Mouse (Mus musculus): Measurements from ENCODE around the gene Stac. TPM values are rescaled to one million over a fixed set of nuclear protein-coding genes. Genes with fewer than 3 reads are reported as not detected.

The Stac gene
- total and polyA plus RNA-seq, 2 experiments from 2014 or later: 9.3 to 13.8 TPM

DNA sequence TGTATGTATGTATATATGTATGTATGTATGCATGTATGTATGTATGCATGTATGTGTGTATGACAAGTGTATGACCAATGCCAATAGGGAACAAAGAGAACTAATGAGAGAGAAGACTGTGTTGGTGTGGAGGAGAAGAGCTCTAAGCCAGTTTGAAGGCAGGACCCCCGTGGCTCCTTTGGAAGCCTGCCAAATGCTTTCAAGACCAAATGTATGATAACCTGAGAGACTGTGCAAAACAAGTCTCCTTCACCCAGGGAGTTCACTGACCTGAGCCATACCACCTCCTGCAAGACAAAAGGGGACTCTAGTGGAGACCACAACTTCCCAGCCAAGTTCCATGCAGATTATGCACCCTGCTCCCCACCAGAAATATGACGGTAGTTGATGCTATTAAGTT, 52.5 kb downstream of the Stac start:
- DNase-seq (ENCODE audit: low spot score): peak; percentile 42
- whole genome bisulfite sequencing: 59% methylated on average over 2 of the region's 2 CpGs

DNA sequence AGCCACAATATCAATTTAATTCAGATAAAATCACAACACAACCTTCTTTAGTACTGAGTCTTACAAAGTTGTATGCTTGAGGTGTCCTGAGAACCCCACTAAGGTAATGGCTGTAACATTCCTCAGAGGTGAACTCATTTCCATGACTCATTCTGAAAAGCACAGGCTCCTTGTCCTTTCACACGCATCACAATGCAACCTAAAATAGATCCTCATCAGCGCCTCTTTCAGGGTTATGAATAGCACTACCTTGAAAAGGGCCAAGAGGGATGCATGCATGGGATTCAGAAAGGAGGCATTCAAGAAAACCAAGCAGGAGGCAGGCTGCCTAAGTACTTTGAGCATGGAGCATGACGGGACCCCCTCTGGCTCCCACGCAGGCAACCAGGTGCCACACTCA, 57.3 kb downstream of the Stac start:
- no peaks in the 10 kb centered on the region for H3K36me3 ChIP-seq (ENCODE audit: insufficient read depth, low read length)
- no peaks in the 10 kb centered on the region for H3K4me1 ChIP-seq (ENCODE audit: insufficient read depth, low read length)
- no peak overlapping the region for H3K9ac ChIP-seq (replicated peaks; ENCODE audit: low read length, poor library complexity, severe bottlenecking)
- WGBS: 59% methylated on average over 4 of the region's 4 CpGs
- H3K27me3 ChIP-seq (ENCODE audit: insufficient read depth, low read length): no peaks in the 10 kb centered on the region
- DNase-seq (ENCODE audit: low spot score) (no peak), ATAC-seq (ENCODE audit: low FRiP score) (no peak)
- no peak overlapping the region for H3K27ac ChIP-seq (ENCODE audit: low read depth, low read length)
- no peak overlapping the region for H3K4me3 ChIP-seq (ENCODE audit: low read depth, low read length)
- no peak overlapping the region for H3K4me2 ChIP-seq (ENCODE audit: low read depth, low read length, poor library complexity, severe bottlenecking)
- TF ChIP-seq CTCF (IDR thresholded peaks at IDR 0.05): no peak
- H3K9me3 ChIP-seq (ENCODE audit: low read length): no peaks in the 10 kb centered on the region

More for the DNA sequence above, 52.5 kb downstream of the Stac start:
- H3K4me3 ChIP-seq (ENCODE audit: low read depth, low read length): no peak overlapping the region
- H3K36me3 ChIP-seq (ENCODE audit: insufficient read depth, low read length): no peaks in the 10 kb centered on the region
- no peak overlapping the region for H3K27ac ChIP-seq (ENCODE audit: low read depth, low read length)
- H3K4me1 ChIP-seq (ENCODE audit: insufficient read depth, low read length): no peaks in the 10 kb centered on the region
- H3K4me2 ChIP-seq (ENCODE audit: low read depth, low read length, poor library complexity, severe bottlenecking): no peak overlapping the region
- no peaks in the 10 kb centered on the region for H3K9me3 ChIP-seq (ENCODE audit: low read length)
- no peak for TF ChIP-seq CTCF (IDR thresholded peaks at IDR 0.05)
- no peak for ATAC-seq (ENCODE audit: low FRiP score)
- H3K9ac ChIP-seq (replicated peaks; ENCODE audit: low read length, poor library complexity, severe bottlenecking): no peak overlapping the region
- H3K27me3 ChIP-seq (ENCODE audit: insufficient read depth, low read length): no peaks in the 10 kb centered on the region

DNA sequence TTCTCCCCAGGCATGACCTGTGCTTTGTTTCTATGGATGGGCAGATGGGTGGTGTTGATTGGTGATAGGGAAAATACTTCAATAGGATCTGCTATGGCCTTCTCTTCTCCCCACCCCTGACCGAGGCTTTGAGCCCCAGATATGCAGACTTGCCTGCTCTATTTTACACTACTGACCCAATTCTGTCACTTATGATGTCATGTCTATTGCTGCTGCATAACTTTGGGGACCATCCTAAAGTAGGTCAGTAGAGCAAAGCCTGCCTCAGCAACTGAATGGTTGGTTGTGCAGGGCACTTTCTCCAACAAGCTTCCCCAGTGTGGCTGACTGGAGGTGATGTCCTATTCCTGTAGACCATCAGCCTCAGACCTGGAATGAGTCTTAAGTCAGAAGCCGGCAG, 69.0 kb downstream of the Stac start:
- Histone ChIP-seq H3K4me3 (ENCODE audit: low read depth, low read length) (no peak overlapping the region), H3K27ac (ENCODE audit: low read depth, low read length) (no peak overlapping the region), H3K27me3 (ENCODE audit: insufficient read depth, low read length) (no peaks in the 10 kb centered on the region), H3K36me3 (ENCODE audit: insufficient read depth, low read length) (no peaks in the 10 kb centered on the region), H3K4me2 (ENCODE audit: low read depth, low read length, poor library complexity, severe bottlenecking) (no peak overlapping the region), H3K4me1 (ENCODE audit: insufficient read depth, low read length) (no peaks in the 10 kb centered on the region), H3K9ac (replicated peaks; ENCODE audit: low read length, poor library complexity, severe bottlenecking) (no peak overlapping the region), H3K9me3 (ENCODE audit: low read length) (no peaks in the 10 kb centered on the region)
- no peak for TF ChIP-seq CTCF (IDR thresholded peaks at IDR 0.05)
- 79% methylated on average over 2 of the region's 2 CpGs for WGBS
- peak; percentile 24 for DNase-seq (ENCODE audit: low spot score)
- no peak for ATAC-seq (ENCODE audit: low FRiP score)

DNA sequence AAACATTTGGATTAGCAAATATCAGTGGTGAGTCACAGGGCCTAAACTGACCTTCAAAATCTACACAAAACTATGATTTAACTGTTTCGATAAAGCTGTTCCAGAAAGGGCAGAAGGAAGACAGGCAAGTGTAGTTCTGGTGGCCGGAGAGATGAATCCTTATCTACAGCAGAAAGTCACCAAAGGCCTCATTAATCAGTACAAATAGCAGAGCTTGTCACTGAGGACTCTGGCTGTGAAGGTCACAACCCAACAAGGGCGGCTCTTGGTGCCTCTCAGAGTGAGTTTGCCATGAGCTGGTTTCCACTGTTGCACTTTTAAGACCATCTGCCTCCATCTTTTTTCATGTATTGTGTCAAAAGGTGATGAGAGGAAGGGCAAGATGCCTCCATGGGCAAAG, 78.8 kb downstream of the Stac start:
- no peak for TF ChIP-seq CTCF (IDR thresholded peaks at IDR 0.05)
- no peaks in the 10 kb centered on the region for H3K4me1 ChIP-seq (ENCODE audit: insufficient read depth, low read length)
- no peaks in the 10 kb centered on the region for H3K36me3 ChIP-seq (ENCODE audit: insufficient read depth, low read length)
- DNase-seq (ENCODE audit: low spot score) (no peak), ATAC-seq (ENCODE audit: low FRiP score) (no peak)
- no peak overlapping the region for H3K4me2 ChIP-seq (ENCODE audit: low read depth, low read length, poor library complexity, severe bottlenecking)
- no peak overlapping the region for H3K27ac ChIP-seq (ENCODE audit: low read depth, low read length)
- H3K9ac ChIP-seq (replicated peaks; ENCODE audit: low read length, poor library complexity, severe bottlenecking): no peak overlapping the region
- no peaks in the 10 kb centered on the region for H3K9me3 ChIP-seq (ENCODE audit: low read length)
- H3K4me3 ChIP-seq (ENCODE audit: low read depth, low read length): no peak overlapping the region
- H3K27me3 ChIP-seq (ENCODE audit: insufficient read depth, low read length): no peaks in the 10 kb centered on the region
- 87% methylated on average over 3 of the region's 3 CpGs for WGBS

DNA sequence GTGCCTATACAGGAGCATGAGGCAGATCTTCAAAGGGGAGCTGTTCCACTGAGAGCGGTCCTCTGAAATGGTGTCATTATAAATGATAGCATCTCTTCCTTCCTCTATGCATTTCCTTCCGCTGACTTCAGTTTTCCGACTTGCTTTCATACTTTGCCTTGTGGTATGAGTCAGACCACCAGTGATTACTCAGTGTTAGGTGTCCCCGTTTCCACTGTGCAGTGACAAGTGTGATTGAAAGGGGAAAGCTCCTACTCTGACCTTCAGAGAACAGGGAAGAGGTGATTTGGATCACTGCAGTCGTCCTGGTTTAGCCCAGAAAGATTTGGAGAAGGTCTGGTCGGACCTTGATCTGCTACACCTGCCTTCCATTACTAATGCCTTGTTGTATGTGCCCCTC, 81.4 kb downstream of the Stac start:
- no peak overlapping the region for H3K4me3 ChIP-seq (ENCODE audit: low read depth, low read length)
- ATAC-seq (ENCODE audit: low FRiP score): no peak
- H3K4me1 ChIP-seq (ENCODE audit: insufficient read depth, low read length): no peaks in the 10 kb centered on the region
- H3K36me3 ChIP-seq (ENCODE audit: insufficient read depth, low read length): no peaks in the 10 kb centered on the region
- H3K9ac ChIP-seq (replicated peaks; ENCODE audit: low read length, poor library complexity, severe bottlenecking): no peak overlapping the region
- H3K4me2 ChIP-seq (ENCODE audit: low read depth, low read length, poor library complexity, severe bottlenecking): no peak overlapping the region
- no peaks in the 10 kb centered on the region for H3K27me3 ChIP-seq (ENCODE audit: insufficient read depth, low read length)
- WGBS: 76% methylated on average over 6 of the region's 6 CpGs
- no peak for DNase-seq (ENCODE audit: low spot score)
- H3K27ac ChIP-seq (ENCODE audit: low read depth, low read length): no peak overlapping the region
- no peaks in the 10 kb centered on the region for H3K9me3 ChIP-seq (ENCODE audit: low read length)
- TF ChIP-seq CTCF (IDR thresholded peaks at IDR 0.05): no peak

DNA sequence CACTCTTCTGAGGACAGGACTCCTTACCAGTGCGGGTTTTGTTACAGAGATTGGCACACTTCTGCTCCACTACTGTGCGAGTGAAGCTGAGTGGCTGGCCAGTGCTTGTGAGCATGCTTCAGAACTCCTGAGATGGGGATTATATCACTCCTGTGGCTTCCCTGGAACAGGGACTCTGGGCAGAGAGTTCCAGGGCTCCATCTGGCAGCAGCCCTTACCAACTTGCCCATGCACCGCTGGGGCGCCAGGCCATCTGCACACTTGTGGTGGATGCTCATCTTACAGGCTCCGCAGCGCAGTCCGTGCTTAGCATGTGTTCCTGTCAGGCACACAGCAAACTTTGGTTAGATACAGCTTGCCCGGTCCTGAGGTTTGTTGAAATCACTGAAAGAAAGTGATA, 83.5 kb downstream of the Stac start:
- no peak overlapping the region for H3K9ac ChIP-seq (replicated peaks; ENCODE audit: low read length, poor library complexity, severe bottlenecking)
- WGBS: 82% methylated on average over 8 of the region's 8 CpGs
- no peaks in the 10 kb centered on the region for H3K36me3 ChIP-seq (ENCODE audit: insufficient read depth, low read length)
- peak; percentile 78 for DNase-seq (ENCODE audit: low spot score)
- no peaks in the 10 kb centered on the region for H3K9me3 ChIP-seq (ENCODE audit: low read length)
- H3K4me2 ChIP-seq (ENCODE audit: low read depth, low read length, poor library complexity, severe bottlenecking): no peak overlapping the region
- TF ChIP-seq CTCF (IDR thresholded peaks at IDR 0.05): no peak
- no peak overlapping the region for H3K4me3 ChIP-seq (ENCODE audit: low read depth, low read length)
- no peak overlapping the region for H3K27ac ChIP-seq (ENCODE audit: low read depth, low read length)
- ATAC-seq (ENCODE audit: low FRiP score): no peak
- no peaks in the 10 kb centered on the region for H3K4me1 ChIP-seq (ENCODE audit: insufficient read depth, low read length)
- H3K27me3 ChIP-seq (ENCODE audit: insufficient read depth, low read length): no peaks in the 10 kb centered on the region
